Mouse (Mus musculus): Measurements from ENCODE around the gene Gm438. TPM values are rescaled to one million over a fixed set of nuclear protein-coding genes. Genes with fewer than 3 reads are reported as not detected.
"Not testable (repeated sequence)": the region's sequence is repeated elsewhere in the genome, so short reads cannot be mapped to it uniquely, and the experiment has no call there.

Gm438 gene
- not detected for total RNA-seq (2021)

DNA sequence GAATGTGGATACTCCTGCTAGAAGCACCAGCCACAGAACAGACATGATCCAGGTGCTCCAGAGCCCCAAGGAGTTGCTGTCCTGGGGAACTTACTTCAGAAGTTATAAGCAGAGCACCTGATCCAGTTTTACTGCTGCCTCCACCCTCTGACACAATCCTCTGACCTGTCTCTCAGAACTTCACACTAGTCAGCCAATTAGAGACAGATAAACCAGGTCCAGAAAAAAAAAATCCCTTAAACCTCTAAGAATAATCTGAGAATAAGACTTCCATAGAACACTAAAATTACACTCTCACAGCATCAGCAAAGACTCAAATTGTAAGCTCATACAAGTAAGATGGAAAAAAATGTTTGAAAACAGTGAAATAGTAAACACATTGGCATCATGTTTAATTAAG, at the start of gene Gm438:
Gm438 (minus strand) TSS at position 101 of the 400 bp plus-strand sequence.
- intact Hi-C loops (cut with DNase I): no loop called here
- DNase-seq: no peak

DNA sequence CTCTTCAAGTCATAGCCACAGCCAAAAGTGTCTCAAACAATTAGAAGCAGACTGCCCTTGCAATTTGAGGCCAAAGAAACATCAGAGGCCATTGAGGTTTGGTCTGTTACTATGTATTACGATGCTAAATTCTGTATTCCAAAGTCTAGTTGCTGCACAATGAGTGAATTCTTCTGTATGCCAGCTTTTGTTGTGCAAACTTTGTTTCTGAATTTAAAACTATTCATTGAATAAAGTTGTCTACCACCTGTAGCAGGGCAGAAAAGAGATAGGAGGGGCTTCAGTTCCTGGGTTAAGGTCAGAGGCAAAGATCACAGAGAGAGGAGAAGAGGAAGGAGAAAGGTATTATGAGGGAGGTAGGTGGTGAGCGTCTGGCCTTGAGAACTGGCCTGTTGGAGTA, 38.3 kb upstream of the Gm438 start:
- no peak for DNase-seq

DNA sequence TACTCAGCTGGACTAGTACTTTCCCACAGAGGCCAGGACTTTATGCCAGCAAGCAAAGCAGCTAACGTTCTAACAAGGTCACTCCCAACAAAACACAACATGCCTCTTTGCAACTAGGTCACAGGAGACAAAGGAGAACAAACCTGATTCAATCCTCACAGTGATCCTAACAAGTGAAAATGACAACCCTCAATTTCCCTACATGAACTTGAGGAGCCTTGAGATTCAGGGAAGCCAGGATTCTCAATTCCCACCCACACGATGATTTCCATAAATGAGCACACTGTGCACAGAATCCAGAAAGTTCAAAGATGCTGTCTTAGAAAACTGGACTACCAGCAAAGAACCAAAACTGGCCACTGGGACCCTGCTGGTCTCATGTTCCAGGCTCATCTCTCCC, 37.6 kb upstream of the Gm438 start:
- intact Hi-C loops (cut with DNase I): no loop called here
- DNase-seq: no peak

More for the DNA sequence above, 38.3 kb upstream of the Gm438 start:
- intact Hi-C loops (cut with DNase I): no loop called here

DNA sequence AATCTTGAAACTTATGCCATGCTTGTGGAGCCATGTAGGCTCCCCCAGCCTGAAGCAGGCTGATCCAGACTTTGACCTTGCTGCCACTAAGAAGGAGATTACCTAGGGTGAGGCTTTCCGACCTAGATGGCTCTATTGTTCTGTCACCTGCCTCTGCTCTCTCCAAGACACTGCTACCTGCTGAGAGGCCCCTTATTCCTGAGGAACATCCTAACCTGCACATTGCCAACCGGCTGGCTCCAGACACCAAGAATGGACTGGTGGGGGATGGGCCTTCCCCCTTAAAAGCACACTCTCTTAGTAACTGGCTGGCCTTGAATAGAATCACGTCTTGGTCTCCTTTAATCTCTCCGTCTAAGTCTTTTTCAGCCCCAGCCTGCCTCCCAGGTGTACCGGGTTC, 20.8 kb upstream of the Gm438 start:
- intact Hi-C loops (cut with DNase I); DNase-seq: not testable (repeated sequence)

DNA sequence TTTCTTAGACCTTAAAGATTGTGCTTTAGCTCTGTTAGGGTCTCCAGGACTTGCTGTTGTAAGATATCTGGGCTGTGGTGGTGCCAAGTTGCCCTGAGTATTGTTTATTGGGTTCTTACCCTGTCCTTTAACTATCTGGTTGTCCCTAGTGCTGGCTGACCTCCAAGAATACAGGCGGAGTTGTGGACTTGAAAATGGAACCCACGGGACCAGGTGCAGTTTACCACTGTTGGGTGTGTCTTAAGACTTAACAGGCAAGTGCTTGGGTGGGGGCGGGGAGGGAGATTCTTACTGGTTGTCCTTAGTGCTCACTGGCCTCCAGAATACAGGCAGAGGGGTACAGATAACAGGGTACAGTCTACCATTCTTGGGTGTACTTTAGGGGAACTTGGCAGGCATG, 17.2 kb upstream of the Gm438 start:
- intact Hi-C loops (cut with DNase I): no loop called here
- no peak for DNase-seq

DNA sequence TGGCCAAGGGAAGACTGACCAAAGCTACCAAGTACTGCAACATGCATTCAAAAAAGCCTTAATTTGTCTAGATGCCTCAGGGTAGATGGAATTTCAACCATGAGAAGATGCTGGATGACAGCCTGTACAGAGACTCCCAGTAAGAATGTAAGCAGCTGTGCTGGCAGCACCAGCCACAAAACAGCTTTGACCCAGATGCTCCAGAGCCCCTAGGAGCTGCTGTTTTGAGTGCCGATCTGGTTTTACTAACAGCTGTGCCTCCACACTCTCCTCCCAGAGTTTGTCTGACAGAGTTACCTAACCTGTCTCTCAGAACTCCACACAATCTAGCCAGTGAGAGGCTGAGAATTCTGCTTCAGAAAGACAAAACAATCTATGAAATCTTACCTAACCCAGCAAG, 3.8 kb upstream of the Gm438 start:
- intact Hi-C loops (cut with DNase I): no loop called here
- no peak for DNase-seq

DNA sequence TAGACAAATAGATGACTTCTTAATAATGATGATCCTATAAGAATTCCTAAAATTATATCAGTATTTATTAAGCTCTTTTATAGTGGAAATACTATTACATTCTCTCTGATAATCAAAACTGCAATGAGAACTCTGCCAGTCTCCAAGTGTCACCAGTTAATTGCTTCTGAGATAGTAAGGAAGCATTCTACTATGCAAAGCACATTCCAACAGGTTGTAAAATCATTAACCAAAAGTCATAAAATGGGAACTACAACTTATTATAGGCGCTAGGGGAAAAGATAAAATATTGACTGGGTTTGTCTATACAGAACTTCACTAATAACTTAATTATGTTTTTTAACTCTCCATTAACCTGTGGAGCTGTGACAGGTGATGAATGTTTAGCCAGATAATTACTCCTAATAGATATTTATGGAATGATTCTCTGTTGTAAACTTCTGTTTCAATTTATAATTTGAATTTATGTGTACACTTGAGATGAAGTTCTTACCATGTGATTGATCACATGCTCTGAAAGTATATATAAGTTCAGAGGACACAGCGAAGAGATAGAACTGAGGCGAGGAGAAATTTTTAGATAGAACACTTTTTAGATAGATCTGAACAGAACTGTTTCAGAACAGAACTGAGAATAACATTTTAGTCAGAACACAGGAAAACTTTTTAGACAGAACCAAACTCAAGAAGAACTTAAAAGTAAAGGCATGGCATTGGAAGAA, 3.7 kb downstream of the Gm438 start:
- no peak for DNase-seq
- intact Hi-C loops (cut with DNase I): no loop called here

DNA sequence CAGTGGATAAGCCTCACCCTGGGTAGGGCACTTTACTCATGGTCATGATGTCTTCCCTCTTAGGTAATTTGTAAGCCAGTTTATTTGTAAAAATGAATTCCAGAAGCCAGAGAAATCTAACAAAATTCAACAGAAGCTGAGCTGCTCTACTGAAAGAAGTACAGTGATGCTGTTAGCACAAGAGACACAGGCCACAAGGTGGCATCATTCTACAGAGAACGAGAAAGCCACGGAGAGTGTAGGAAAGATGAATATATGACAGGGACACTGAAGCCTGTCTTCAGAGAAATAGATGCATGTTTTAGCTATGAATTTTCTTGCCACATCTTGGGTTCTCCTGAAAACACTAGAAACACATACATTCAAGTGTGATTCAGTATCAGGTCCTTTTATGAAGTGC, 20.7 kb downstream of the Gm438 start:
- intact Hi-C loops (cut with DNase I): loop anchor here (5.0 to 10.0 kb wide), 2 partner anchors 107 to 519 kb away; no protein-coding TSS in a partner anchor
- peak; percentile 62 for DNase-seq

DNA sequence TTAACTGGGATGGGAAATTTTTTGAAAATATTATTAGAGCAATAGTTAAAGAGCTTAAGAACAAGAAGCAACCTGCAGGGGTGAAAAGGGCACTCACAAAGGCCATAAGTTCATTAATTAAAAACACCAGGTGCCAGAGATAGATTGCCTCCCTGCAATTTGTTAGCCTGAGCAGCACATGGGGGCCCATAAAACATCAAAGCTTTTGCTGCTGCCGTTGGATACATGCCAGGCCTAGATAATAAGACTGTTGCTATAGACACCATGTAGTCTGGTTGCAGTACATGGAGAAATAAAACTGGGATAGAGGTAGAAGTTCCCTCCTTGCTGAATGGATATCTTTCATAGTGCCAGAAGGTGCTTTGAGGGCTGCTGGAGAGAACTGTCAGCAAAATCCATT, 37.2 kb downstream of the Gm438 start:
- intact Hi-C loops (cut with DNase I): no loop called here
- no peak for DNase-seq

Other genes with a start within 250 kb of the Gm438 start
- gene Gm13124, start 221.4 kb downstream of the Gm438 start, total RNA-seq (2021): not detected
- gene Aadacl4, start 172.9 kb downstream of the Gm438 start, total RNA-seq (2021): not detected
- gene Gm436, start 100.2 kb downstream of the Gm438 start, total RNA-seq (2021): not detected
- under 1 TPM in 1 of 2 experiments, not detected in 1; 0.64 TPM for gene Gm13178, start 65.2 kb downstream of the Gm438 start, total RNA-seq (2021)
- 10 to 100 TPM; 16.4 to 22.8 TPM for gene Dhrs3, start 106.2 kb upstream of the Gm438 start, total RNA-seq (2021)

Data from left cerebral cortex, postnatal 4 days (tissue).